Mouse (Mus musculus): ENCODE results near the gene Get4.

GRCm38 (mm10) chr5:139227236-139227635 lies 24.9 kb upstream of the Get4 start:
- TF ChIP-seq CTCF (IDR thresholded peaks at IDR 0.05; ENCODE audit: low read depth): no peak
- TF ChIP-seq EP300 (optimal IDR thresholded peaks at IDR 0.05): no peak
